Mouse (Mus musculus): Measurements from ENCODE around the gene Lrrfip1.

Lrrfip1 gene

GRCm38 (mm10) chr1:91023960-91024359, 25.4 kb downstream of the Lrrfip1 start:
- peak; percentile 49 to 75 for DNase-seq (ENCODE audit: low spot score in 2 of 2)

DNA sequence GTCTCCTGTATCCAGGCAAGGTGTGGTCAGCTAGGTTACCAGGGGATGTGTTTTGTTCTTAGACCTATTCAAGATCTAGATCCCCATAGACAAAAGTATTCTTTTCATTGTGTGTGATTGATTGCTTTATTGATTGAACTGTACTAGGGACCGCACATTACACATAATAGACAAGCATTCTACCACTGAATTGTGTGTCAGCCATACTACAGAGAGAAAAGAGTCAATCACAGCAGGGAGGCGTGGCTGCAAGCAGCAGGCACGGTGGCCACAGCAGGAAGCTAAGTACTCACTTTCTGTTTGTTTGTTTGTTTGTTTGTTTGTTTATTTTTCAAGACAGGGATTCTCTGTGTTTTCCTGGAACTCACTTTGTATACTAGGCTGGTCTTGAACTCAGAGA, 25.9 kb downstream of the Lrrfip1 start:
- DNase-seq (ENCODE audit: low spot score in 2 of 2) = no peak

DNA sequence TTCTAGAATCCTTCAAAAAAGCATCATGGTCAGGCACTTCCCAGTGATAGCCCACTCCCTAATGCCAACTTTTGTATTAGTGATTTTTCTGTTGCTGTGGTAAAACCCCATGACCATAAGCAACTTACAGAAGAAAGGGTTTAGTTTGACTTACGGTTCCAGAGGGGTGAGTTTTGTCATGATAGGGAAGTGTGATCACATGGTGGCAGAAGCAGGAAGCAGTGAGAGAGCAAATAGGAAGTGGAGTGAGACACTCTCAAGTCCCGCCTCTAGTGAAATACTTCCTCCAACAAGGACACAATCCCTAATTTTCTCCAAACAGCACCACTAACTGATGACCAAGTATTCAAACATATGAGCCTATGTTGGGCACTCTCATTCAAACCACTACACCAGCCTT, 28.4 kb downstream of the Lrrfip1 start:
- DNase-seq (ENCODE audit: low spot score in 2 of 2) = no peak

- DNase-seq (ENCODE audit: low spot score in 2 of 2) = no peak
Observed at GRCm38 (mm10) chr1:91030383-91030782, 31.8 kb downstream of the Lrrfip1 start.

DNA sequence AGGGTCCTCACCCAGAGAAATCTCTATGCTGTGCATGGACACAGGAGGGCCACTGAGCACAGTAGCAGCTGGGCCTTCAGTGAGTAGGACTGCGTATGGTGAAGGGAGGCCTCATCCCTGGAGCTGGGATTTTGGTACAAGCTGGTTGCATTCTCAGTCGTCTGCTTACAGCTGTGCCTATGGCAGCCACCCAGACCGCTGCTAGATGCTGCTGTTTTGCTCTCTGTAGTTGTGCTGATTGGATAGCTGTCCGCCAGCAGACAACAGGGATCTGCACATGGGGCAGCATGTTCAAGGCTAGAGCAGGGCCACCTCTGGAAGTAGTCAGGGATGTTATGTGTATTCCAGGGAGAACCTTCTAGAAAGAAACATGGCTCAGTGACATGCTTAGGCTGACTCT, 33.0 kb downstream of the Lrrfip1 start:
- DNase-seq (ENCODE audit: low spot score in 2 of 2) = no peak

- no peak for DNase-seq (ENCODE audit: low spot score in 2 of 2)
Observed at GRCm38 (mm10) chr1:91032393-91032971, 33.9 kb downstream of the Lrrfip1 start.

GRCm38 (mm10) chr1:91034547-91034946, 36.0 kb downstream of the Lrrfip1 start:
- DNase-seq (ENCODE audit: low spot score in 2 of 2) = no peak

DNA sequence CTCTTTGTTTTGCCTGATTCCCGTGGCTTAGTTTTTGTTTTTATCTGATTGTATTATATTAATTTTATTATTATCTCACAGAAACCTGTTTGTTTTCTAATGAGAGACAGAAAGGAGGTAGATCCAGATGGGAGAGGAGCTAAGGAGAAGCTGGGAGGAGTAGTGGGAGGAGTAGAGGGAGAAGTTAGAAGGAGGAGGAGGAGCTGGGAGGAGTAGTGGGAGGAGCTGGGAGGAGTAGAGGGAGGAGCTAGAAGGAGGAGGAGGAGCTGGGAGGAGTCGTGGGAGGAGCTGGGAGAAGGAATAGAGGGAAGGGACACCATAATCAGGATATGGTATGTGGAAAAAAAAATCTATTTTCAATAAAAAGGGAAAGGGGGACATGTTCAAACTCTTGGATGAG, 36.7 kb downstream of the Lrrfip1 start:
- no peak for DNase-seq (ENCODE audit: low spot score in 2 of 2)

DNA sequence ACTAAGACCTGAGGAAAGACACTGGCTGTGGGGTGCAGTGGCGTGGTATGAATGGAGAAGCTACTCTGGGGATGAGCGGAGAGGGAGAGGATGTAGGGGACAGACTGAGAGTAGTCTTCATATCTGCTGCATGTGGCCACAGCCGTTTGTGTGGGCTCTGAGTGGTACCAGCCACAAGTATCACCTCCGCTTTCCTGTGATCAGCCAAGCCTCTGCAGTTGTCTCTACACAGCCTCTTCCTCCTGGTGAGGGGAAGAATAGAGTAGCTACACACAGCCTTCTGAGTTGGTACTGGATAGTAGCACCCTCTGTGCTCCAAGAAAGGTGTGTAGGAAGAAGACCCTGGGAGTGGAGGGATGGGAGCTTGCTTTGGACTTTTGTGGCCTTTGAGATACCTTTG, 38.7 kb downstream of the Lrrfip1 start:
- DNase-seq (ENCODE audit: low spot score in 2 of 2) = no peak

- DNase-seq (ENCODE audit: low spot score in 2 of 2) = peak; percentile 65 to 66
Observed at GRCm38 (mm10) chr1:91038010-91038409, 39.5 kb downstream of the Lrrfip1 start.

DNA sequence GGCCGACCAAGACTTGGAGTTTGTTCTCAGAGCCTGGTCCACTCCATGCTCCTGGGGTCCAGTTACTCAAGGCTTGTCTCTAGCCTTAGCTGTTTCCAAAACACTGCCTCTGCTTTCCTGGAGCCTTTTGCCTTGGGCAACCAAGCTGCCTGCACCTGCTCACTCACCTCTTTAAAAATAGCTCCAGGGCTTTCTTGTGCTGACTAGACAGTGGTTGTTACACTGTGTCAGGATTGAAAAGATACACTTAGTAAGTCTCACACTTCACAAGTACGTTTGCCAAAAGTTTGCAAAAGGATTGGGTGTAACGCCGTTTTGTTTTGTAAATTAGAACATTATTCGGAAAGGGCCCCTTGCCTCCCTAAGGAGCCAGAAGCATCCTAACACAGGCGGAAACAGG, 40.0 kb downstream of the Lrrfip1 start:
- DNase-seq (ENCODE audit: low spot score in 2 of 2) = no peak

- DNase-seq (ENCODE audit: low spot score in 2 of 2) = no peak
Observed at GRCm38 (mm10) chr1:91041605-91042004, 43.1 kb downstream of the Lrrfip1 start.

GRCm38 (mm10) chr1:91043191-91043590, 44.7 kb downstream of the Lrrfip1 start:
- DNase-seq (ENCODE audit: low spot score in 2 of 2) = no peak

GRCm38 (mm10) chr1:91044176-91044575, 45.6 kb downstream of the Lrrfip1 start:
- no peak for DNase-seq (ENCODE audit: low spot score in 2 of 2)

DNA sequence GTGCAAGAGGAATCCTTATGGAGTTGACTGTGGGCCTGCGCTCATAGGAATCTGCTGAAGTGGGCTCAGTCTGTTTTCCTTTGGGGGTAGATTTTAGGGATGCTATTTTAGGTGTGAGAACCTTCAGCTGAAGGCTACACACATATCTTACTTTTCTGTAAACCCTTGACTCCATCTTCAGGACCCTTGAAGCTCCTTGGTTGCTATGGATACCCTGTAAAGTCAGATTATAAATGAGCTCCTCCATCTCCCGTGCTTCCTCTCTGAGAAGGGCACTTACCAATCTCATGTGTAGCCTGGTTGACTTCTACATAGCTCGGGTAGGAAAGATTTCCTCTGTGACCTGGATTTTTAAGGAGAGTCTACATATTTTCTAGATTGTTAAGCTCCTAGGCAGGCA, 46.1 kb downstream of the Lrrfip1 start:
- no peak for DNase-seq (ENCODE audit: low spot score in 2 of 2)

DNA sequence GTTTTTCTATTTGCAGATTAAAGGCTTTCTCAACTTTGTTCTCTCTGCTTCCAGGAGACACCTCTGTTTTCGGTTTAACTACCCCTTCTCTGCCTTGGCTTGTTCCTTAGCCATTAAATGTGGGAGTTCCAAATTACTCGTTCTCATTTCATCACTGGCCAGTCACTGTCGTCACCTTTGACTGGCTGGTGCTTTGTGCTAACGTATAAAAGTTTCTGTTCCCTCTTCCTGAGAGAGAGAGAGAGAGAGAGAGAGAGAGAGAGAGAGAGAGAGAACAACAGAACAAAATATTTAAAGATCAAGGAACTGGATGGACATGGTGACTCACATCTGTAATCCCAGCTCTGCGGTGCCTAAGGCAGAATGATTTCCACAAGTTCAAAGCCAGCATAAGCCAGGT, 47.7 kb downstream of the Lrrfip1 start:
- DNase-seq (ENCODE audit: low spot score in 2 of 2) = no peak

GRCm38 (mm10) chr1:91049296-91049695, 50.8 kb downstream of the Lrrfip1 start:
- DNase-seq (ENCODE audit: low spot score in 2 of 2) = peak; percentile 63 to 84

DNA sequence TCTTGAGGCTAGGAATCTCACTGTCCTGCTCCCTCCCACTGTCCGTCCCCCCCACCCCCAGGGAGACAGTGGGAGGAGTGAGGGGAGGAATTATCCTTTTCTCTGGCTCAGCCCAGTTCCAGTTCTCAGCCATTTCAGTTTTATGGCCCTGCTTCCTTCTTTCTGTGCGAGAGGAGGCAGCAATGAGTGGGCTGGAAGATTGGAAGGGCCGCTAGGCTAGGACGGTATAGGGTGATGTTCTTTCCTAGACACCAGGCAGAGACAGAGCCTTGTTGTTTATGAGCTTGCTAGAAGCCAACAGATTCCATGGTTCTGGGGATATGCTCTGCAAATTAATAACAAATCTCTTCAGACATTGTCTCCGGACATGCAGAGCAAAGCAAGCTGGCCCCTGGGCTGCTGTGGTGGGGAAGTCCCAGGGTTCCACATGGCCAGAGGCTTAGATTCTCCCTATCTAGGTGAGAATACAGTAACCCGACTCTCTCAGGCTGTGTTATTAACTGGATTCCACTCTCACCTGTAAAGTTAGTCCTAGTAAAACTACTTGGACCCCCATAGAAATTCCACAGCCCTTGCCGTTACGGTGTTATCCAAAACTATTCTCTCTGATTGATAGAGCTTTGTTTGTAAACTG, 53.0 kb downstream of the Lrrfip1 start:
- peak in 1 of 2 experiments; percentile 33 for DNase-seq (ENCODE audit: low spot score in 2 of 2)

DNA sequence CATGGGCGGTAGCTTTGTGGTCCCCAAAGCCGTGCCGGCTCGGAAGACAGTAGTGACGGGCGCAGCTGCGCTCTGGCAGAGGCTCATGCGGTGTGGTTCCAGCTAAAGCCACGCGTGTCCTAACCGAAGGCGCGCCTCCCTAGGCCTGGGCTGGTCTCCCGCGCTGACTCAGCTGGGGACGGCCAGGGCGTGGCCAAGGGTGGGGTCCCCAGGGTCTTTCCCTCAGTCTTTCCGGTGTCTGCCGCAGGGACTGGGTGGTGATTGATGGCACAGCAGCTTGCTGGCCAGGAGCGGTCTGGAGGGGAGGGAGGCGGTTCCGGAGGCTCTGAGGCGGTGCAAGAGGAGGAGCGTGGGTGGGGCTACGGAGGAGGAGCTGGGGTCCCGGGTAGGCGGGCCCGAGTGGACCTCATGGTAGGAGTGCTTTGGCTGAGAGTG, 54.2 kb downstream of the Lrrfip1 start:
- DNase-seq (ENCODE audit: low spot score in 2 of 2) = peak; percentile 95 to 99

DNA sequence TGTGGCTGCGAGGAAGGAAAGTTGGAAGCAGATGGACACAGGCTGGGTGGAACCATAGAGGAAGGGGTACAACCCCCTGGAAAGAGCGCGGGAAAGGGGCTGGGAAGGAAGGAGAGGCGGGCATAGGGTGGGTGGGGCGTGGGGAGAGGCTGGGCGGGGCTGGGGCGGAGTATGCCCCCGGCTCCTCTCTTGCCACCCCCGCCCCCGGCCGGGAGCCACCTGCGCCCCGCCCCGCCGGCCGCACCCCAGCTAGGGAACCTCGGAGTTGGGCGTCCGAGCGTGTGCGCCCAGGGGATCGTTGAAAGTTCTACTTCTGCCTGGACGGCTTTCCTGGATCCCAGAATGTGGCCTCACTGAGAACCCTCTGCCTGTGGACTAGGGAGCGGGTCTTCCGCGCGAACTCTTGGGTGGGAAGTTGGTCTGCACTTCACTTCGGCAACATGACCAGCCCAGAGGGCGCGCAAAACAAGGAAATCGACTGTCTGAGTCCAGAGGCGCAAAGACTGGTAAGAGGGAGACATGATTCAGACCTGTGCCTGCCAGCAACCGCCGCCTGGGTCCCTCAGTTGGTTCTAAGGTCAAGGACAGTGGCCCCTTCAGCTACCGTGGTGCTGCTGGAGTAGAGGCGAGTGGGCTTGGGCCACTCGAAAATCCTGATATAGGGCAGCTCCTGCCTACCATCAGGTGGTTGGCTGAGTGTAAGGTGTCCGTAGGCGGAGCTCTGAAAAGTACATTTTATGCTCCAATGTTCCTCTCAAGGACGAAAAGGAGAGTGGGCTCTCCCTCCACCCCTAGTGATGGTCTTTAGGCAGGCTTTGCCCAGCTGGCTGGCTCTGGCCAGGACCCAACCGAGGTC, 54.9 kb downstream of the Lrrfip1 start:
- peak; percentile 80 to 81 for DNase-seq (ENCODE audit: low spot score in 2 of 2)

GRCm38 (mm10) chr1:91054074-91054471, 55.5 kb downstream of the Lrrfip1 start:
- DNase-seq (ENCODE audit: low spot score in 2 of 2) = no peak

- DNase-seq (ENCODE audit: low spot score in 2 of 2) = peak in 1 of 2 experiments; percentile 41
Observed at GRCm38 (mm10) chr1:91054815-91055214, 56.3 kb downstream of the Lrrfip1 start.

DNA sequence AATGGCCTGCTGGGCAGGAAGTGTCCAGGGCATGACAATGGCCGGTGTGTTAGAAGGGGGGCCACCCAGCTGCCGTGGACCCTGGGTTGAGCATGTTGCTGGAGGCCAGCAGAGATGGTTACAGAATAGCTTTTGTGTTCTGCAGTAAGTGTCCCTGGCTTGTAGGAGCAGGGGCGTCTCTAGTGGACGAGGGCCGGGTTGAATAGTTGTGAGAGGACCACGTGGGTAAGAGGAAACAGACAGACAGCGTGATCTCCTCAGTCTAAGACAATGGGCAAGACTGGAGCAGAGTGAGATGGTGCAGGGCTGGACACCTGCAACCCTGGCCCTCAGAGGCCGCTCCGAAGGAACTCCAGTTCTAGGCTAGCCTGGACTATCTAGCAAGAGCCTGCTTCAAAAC, 57.2 kb downstream of the Lrrfip1 start:
- peak; percentile 46 to 66 for DNase-seq (ENCODE audit: low spot score in 2 of 2)

Data from natural killer cell, adult 2 months (primary cell).